Mouse (Mus musculus) G1E (cell line): Measurements from ENCODE around the gene Zfp366.

Source experiments
- CTCF ChIP-seq: IDR thresholded peaks from 2 replicates; pipeline ENCODE4 v1.5.1; 2012; ENCODE audit warnings: low read depth, low read length, inconsistent platforms, mixed read lengths
- GATA1 ChIP-seq: IDR thresholded peaks from 2 replicates; pipeline ENCODE4 v1.6.1; 2012; ENCODE audit warnings: borderline replicate concordance, low read length, inconsistent platforms, mixed read lengths
- POLR2AphosphoS5 ChIP-seq: IDR thresholded peaks from 2 replicates; pipeline ENCODE4 v1.6.1; 2012; ENCODE audit warnings: low read depth, low read length, inconsistent platforms; ENCODE audit not compliant: insufficient replicate concordance
- TAL1 ChIP-seq: conservative IDR thresholded peaks from 2 replicates; pipeline ENCODE4 v1.6.1; 2012; ENCODE audit warnings: low read depth, low read length, inconsistent platforms, mixed read lengths

DNA sequence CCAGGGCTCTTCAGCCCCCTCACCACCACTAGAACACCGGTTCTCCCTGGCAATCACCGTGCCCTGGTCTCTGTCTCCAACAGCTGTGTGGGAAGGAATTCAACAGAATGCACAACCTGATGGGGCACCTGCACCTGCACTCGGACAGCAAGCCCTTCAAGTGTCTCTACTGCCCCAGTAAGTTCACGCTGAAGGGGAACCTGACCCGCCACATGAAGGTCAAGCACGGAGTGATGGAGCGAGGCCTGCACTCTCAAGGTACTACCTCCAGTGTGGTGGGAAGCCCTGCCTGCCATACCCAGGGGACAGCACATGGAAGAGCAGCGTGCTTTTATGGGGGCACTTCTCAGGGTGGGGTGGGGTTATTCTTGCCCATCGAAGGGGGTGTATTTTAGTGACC is 59.2 kb downstream of the Zfp366 start:
- TF ChIP-seq CTCF, result no peak
- TF ChIP-seq GATA1, result no peak
- no peak for TF ChIP-seq TAL1
- TF ChIP-seq POLR2AphosphoS5, result no peak
